Mouse (Mus musculus): ENCODE results near the gene Gsdma2. TPM values are rescaled to one million over a fixed set of nuclear protein-coding genes. Genes with fewer than 3 reads are reported as not detected.

Gene Gsdma2
- polyA plus RNA-seq, 1 experiment from 2014 or later, result 0.14 TPM

DNA sequence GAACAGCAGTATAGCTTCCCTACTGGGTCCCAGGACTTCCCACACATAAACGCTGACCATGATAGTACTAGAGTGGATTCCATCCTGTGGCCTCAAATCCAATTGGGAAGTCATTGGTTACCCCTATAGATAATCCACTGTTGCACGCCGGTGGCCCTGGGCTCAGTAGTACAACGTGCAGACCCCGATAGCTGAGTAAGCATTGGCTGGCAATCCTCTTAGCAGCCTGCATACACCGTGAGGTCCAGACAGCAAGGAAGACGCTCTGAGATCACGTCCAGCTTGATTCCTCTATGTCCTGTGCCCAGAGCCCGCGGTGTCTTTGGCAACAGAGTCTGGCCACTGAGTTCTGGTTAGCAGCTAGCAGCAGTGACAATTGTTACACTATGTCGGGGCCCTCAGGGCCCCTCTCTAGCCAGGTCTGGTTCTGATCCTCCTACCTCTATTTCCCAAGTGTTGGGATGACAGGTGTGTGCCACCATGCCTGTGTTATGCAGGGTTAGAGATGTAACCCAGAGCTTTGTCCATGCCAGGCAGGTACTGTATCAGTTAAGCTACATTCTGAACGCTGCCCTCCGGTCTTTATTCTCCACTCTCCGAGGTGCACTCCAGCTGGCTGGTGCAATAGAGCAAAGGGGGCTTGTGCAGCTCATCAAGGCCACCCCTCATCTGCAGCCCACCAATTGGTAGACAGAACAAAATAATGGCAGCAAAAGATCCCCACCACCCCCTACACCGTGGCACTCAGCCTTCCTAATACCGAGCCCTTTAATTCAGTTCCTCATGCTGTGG lies 52.5 kb downstream of the Gsdma2 start:
- H3K9ac ChIP-seq (ENCODE audit: low read depth, low read length), result no peak overlapping the region
- no peak for TF ChIP-seq CTCF (IDR thresholded peaks at IDR 0.05; ENCODE audit: low read depth)
- no peaks in the 10 kb centered on the region for H3K4me1 ChIP-seq (replicated peaks; ENCODE audit: control insufficient read depth, insufficient read depth, low read length)
- no peak overlapping the region for H3K4me3 ChIP-seq (ENCODE audit: low read depth, low read length)
- H3K4me2 ChIP-seq (replicated peaks; ENCODE audit: low read depth), result no peak overlapping the region
- no peaks in the 10 kb centered on the region for H3K9me3 ChIP-seq (ENCODE audit: control insufficient read depth)
- H3K36me3 ChIP-seq (ENCODE audit: control insufficient read depth, insufficient read depth), result peaks cover 22% of the 10 kb centered on the region
- no peak overlapping the region for H3K27ac ChIP-seq (ENCODE audit: low read depth, low read length)
- no peak for ATAC-seq
- 85% methylated on average over 16 of the region's 16 CpGs for WGBS
- no peaks in the 10 kb centered on the region for H3K27me3 ChIP-seq (replicated peaks; ENCODE audit: control insufficient read depth, insufficient read depth, low read length)

DNA sequence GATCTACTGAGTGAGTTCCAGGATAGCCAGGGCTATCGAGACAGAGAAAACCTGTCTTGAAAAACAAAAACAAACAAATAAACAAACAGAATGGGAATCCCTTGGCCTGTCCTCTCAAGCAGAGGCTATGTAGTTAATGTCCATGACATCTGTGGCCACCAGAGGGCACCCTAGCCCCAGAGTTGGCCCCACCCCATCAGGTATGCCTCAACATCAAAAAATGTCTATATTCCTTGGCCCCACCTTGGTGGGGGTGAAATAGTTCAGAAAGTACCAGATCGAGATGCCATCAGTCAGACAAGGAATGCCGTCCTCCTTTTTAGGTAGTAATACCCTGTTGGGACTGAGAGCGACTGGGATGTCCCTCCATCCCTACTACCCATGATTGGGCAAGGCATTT lies 53.4 kb downstream of the Gsdma2 start:
- H3K9ac ChIP-seq (ENCODE audit: low read depth, low read length), result no peak overlapping the region
- H3K27ac ChIP-seq (ENCODE audit: low read depth, low read length), result no peak overlapping the region
- H3K36me3 ChIP-seq (ENCODE audit: control insufficient read depth, insufficient read depth), result peaks cover 22% of the 10 kb centered on the region
- 36% methylated on average over 4 of the region's 4 CpGs for WGBS
- H3K4me2 ChIP-seq (replicated peaks; ENCODE audit: low read depth), result no peak overlapping the region
- no peaks in the 10 kb centered on the region for H3K27me3 ChIP-seq (replicated peaks; ENCODE audit: control insufficient read depth, insufficient read depth, low read length)
- peak; percentile 93 for TF ChIP-seq CTCF (IDR thresholded peaks at IDR 0.05; ENCODE audit: low read depth)
- no peak overlapping the region for H3K4me3 ChIP-seq (ENCODE audit: low read depth, low read length)
- no peaks in the 10 kb centered on the region for H3K9me3 ChIP-seq (ENCODE audit: control insufficient read depth)
- H3K4me1 ChIP-seq (replicated peaks; ENCODE audit: control insufficient read depth, insufficient read depth, low read length), result no peaks in the 10 kb centered on the region
- ATAC-seq, result peak; percentile 27; the same call in 1 of the 2 replicates

DNA sequence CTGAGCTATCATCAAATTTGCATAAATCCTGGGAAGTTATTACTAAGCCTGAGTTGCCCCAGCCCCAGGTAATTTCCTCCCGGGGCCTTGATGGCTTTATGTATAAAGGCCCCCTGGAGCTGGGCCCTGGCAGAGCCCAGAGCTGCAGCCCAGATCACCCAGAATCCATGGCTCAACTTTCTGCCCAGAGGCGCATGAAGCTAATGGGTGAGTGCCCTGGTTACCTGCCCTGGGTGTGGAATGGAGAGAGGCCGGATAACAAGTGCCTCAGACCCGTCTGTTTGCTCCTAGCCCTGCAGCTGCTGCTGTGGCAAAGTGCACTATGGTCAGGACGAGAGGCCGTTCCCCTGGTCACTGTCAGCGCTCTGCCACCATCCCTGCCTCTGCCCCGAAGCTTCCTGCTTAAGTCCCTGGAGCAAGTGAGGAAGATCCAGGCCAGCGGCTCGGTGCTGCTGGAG lies 54.7 kb downstream of the Gsdma2 start, which contains the start of gene Csf3:
Gene Csf3, plus strand, starts transcription at position 51 of the 458 bp plus-strand sequence.
- no peak within 1 kb of the TSS for H3K9ac ChIP-seq (ENCODE audit: low read depth, low read length)
- 44% methylated on average over 10 of the region's 10 CpGs for WGBS

DNA sequence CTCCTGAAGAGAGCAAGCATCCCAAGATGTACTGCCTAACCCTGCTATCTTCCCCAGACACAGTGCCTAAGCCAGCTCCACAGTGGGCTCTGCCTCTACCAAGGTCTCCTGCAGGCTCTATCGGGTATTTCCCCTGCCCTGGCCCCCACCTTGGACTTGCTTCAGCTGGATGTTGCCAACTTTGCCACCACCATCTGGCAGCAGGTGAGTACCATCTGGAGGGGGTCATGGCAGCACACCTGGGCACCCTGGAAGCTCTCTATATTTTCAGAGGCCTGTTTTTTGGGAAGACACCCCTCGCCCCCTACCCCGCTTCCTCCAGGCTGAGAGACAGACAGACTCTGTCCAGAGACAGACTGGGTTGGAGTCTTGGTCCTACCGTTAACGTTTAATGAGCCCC lies 55.8 kb downstream of the Gsdma2 start:
- Histone ChIP-seq H3K4me3 (ENCODE audit: low read depth, low read length) (no peak overlapping the region), H3K9me3 (ENCODE audit: control insufficient read depth) (no peaks in the 10 kb centered on the region), H3K4me1 (replicated peaks; ENCODE audit: control insufficient read depth, insufficient read depth, low read length) (no peaks in the 10 kb centered on the region), H3K27me3 (replicated peaks; ENCODE audit: control insufficient read depth, insufficient read depth, low read length) (no peaks in the 10 kb centered on the region), H3K36me3 (ENCODE audit: control insufficient read depth, insufficient read depth) (peaks cover 31% of the 10 kb centered on the region), H3K4me2 (replicated peaks; ENCODE audit: low read depth) (no peak overlapping the region), H3K27ac (ENCODE audit: low read depth, low read length) (no peak overlapping the region), H3K9ac (ENCODE audit: low read depth, low read length) (no peak overlapping the region)
- WGBS, result 81% methylated on average over 5 of the region's 5 CpGs
- no peak for TF ChIP-seq CTCF (IDR thresholded peaks at IDR 0.05; ENCODE audit: low read depth)
- ATAC-seq, result no peak

More for the DNA sequence above, 54.7 kb downstream of the Gsdma2 start, which contains the start of gene Csf3:
- Histone ChIP-seq H3K4me2 (replicated peaks; ENCODE audit: low read depth) (no peak within 1 kb of the TSS), H3K36me3 (ENCODE audit: control insufficient read depth, insufficient read depth) (peaks cover 21% of the 10 kb centered on the region), H3K4me1 (replicated peaks; ENCODE audit: control insufficient read depth, insufficient read depth, low read length) (no peaks in the 10 kb centered on the region), H3K27ac (ENCODE audit: low read depth, low read length) (no peak within 1 kb of the TSS), H3K9me3 (ENCODE audit: control insufficient read depth) (no peaks in the 10 kb centered on the region), H3K4me3 (ENCODE audit: low read depth, low read length) (no peak within 1 kb of the TSS), H3K27me3 (replicated peaks; ENCODE audit: control insufficient read depth, insufficient read depth, low read length) (no peaks in the 10 kb centered on the region)
- no peak for ATAC-seq
- no peak for TF ChIP-seq CTCF (IDR thresholded peaks at IDR 0.05; ENCODE audit: low read depth)

DNA sequence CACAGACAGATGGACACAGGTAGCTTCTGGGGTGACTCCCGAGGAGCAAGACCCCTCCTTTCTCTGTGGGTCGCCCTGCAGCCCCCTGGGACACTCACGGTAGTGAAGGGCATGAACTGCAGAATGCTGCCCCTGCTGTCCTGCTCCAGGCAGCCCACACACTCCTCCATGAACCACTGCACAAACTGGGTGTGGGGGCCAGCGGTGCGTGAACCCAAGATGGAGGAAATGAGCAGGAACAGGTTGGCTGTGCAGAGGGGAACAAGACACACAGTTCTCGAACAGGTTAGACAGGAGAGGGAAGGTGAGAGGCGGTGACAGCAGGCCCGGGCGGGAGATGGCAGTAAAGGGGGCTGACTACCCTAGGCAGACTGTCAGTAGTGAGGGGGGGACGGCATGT lies 58.5 kb downstream of the Gsdma2 start:
- no peak for ATAC-seq
- Histone ChIP-seq H3K9ac (ENCODE audit: low read depth, low read length) (no peak overlapping the region), H3K4me2 (replicated peaks; ENCODE audit: low read depth) (no peak overlapping the region)

More for the DNA sequence above, 58.5 kb downstream of the Gsdma2 start:
- Histone ChIP-seq H3K4me1 (replicated peaks; ENCODE audit: control insufficient read depth, insufficient read depth, low read length) (peaks cover 18% of the 10 kb centered on the region), H3K36me3 (ENCODE audit: control insufficient read depth, insufficient read depth) (peaks cover 33% of the 10 kb centered on the region), H3K9me3 (ENCODE audit: control insufficient read depth) (no peaks in the 10 kb centered on the region), H3K27ac (ENCODE audit: low read depth, low read length) (no peak overlapping the region), H3K27me3 (replicated peaks; ENCODE audit: control insufficient read depth, insufficient read depth, low read length) (no peaks in the 10 kb centered on the region), H3K4me3 (ENCODE audit: low read depth, low read length) (no peak overlapping the region)
- WGBS, result 89% methylated on average over 10 of the region's 10 CpGs
- no peak for TF ChIP-seq CTCF (IDR thresholded peaks at IDR 0.05; ENCODE audit: low read depth)

Other genes starting within 250 kb of the Gsdma2 start
- gene Pgap3, start 246.3 kb upstream of the Gsdma2 start, polyA plus RNA-seq (2015; fragmentation: Nextera tagmentation; extraction: Ambion mirVana), result 14.7 and 15.1 TPM in 2 replicates
- gene Erbb2, start 234.3 kb upstream of the Gsdma2 start, polyA plus RNA-seq (2015; fragmentation: Nextera tagmentation; extraction: Ambion mirVana), result 19.4 and 20.7 TPM in 2 replicates
- gene Mien1, start 207.8 kb upstream of the Gsdma2 start, polyA plus RNA-seq (2015; fragmentation: Nextera tagmentation; extraction: Ambion mirVana), result 264 and 265 TPM in 2 replicates
- gene Grb7, start 200.4 kb upstream of the Gsdma2 start, polyA plus RNA-seq (2015; fragmentation: Nextera tagmentation; extraction: Ambion mirVana), result 50.2 and 50.7 TPM in 2 replicates
- 0.20 and 0.24 TPM in 2 replicates for gene Ikzf3, start 100.7 kb upstream of the Gsdma2 start, polyA plus RNA-seq (2015; fragmentation: Nextera tagmentation; extraction: Ambion mirVana)
- 3.2 and 4.0 TPM in 2 replicates for gene Zpbp2, start 95.7 kb upstream of the Gsdma2 start, polyA plus RNA-seq (2015; fragmentation: Nextera tagmentation; extraction: Ambion mirVana)
- gene Ormdl3, start 59.4 kb upstream of the Gsdma2 start, polyA plus RNA-seq (2015; fragmentation: Nextera tagmentation; extraction: Ambion mirVana), result 139 and 150 TPM in 2 replicates
- gene Lrrc3c, start 48.5 kb upstream of the Gsdma2 start, polyA plus RNA-seq (2015; fragmentation: Nextera tagmentation; extraction: Ambion mirVana), result not detected in 2 replicates
- gene Gm12355, start 21.1 kb upstream of the Gsdma2 start, polyA plus RNA-seq (2015; fragmentation: Nextera tagmentation; extraction: Ambion mirVana), result 0.56 and 0.58 TPM in 2 replicates
- not detected in 2 replicates for gene Gsdma3, start 20.4 kb upstream of the Gsdma2 start, polyA plus RNA-seq (2015; fragmentation: Nextera tagmentation; extraction: Ambion mirVana)
- 0.38 and 0.42 TPM in 2 replicates for gene Gsdma, start 17.6 kb downstream of the Gsdma2 start, polyA plus RNA-seq (2015; fragmentation: Nextera tagmentation; extraction: Ambion mirVana)
- gene Psmd3, start 35.8 kb downstream of the Gsdma2 start, polyA plus RNA-seq (2015; fragmentation: Nextera tagmentation; extraction: Ambion mirVana), result 95.5 and 96.2 TPM in 2 replicates
- gene Csf3, start 54.5 kb downstream of the Gsdma2 start, polyA plus RNA-seq (2015; fragmentation: Nextera tagmentation; extraction: Ambion mirVana), result 0.08 TPM in 1 of 2 replicates, not detected in the other
- 14.7 and 18.5 TPM in 2 replicates for gene Med24, start 82.7 kb downstream of the Gsdma2 start, polyA plus RNA-seq (2015; fragmentation: Nextera tagmentation; extraction: Ambion mirVana)
- gene Thra, start 93.9 kb downstream of the Gsdma2 start, polyA plus RNA-seq (2015; fragmentation: Nextera tagmentation; extraction: Ambion mirVana), result 32.4 and 39.1 TPM in 2 replicates
- gene Nr1d1, start 128.6 kb downstream of the Gsdma2 start, polyA plus RNA-seq (2015; fragmentation: Nextera tagmentation; extraction: Ambion mirVana), result 4.1 and 5.1 TPM in 2 replicates
- gene Msl1, start 148.8 kb downstream of the Gsdma2 start, polyA plus RNA-seq (2015; fragmentation: Nextera tagmentation; extraction: Ambion mirVana), result 12.6 and 15.1 TPM in 2 replicates
- gene Casc3, start 158.1 kb downstream of the Gsdma2 start, polyA plus RNA-seq (2015; fragmentation: Nextera tagmentation; extraction: Ambion mirVana), result 10.8 and 12.4 TPM in 2 replicates
- 0.69 and 0.80 TPM in 2 replicates for gene Rapgefl1, start 190.0 kb downstream of the Gsdma2 start, polyA plus RNA-seq (2015; fragmentation: Nextera tagmentation; extraction: Ambion mirVana)
- gene Wipf2, start 216.9 kb downstream of the Gsdma2 start, polyA plus RNA-seq (2015; fragmentation: Nextera tagmentation; extraction: Ambion mirVana), result 3.9 and 5.0 TPM in 2 replicates